Mouse (Mus musculus) embryonic facial prominence, embryonic 11.5 days (tissue): ENCODE data around the gene Letmd1. TPM values are rescaled to one million over a fixed set of nuclear protein-coding genes. Genes with fewer than 3 reads are reported as not detected.

Experiments
- ATAC-seq: fragments of 200-750 bp; cut with Nextera tagmentation; replicated peaks from 2 replicates; pipeline ENCODE4 v1.8.0; 2017; ENCODE audit warnings: low read depth; ENCODE audit not compliant: insufficient number of reproducible peaks, low FRiP score, low TSS enrichment
- DNase-seq: peaks from one replicate; pipeline ENCODE4 v3.0.0-alpha.2; 2015; ENCODE audit warnings: low spot score
- H3K27ac ChIP-seq: fragments of 300-500 bp; sonication (generic); replicated peaks from 2 replicates; pipeline ENCODE4 v1.5.1; 2014; ENCODE audit warnings: mild to moderate bottlenecking, low read depth, low read length, control low read depth
- H3K27me3 ChIP-seq: fragments of 300-500 bp; sonication (generic); 2 replicates; pipeline ENCODE4 v1.6.1; 2014; ENCODE audit warnings: mild to moderate bottlenecking, low read length, moderate library complexity, mixed read lengths; ENCODE audit not compliant: control insufficient read depth, insufficient read depth
- H3K36me3 ChIP-seq: fragments of 300-500 bp; sonication (generic); replicated peaks from 2 replicates; pipeline ENCODE4 v1.6.1; 2014; ENCODE audit warnings: low read depth, mild to moderate bottlenecking, low read length, moderate library complexity, mixed read lengths; ENCODE audit not compliant: control insufficient read depth, insufficient read depth
- H3K4me1 ChIP-seq: fragments of 300-500 bp; sonication (generic); 2 replicates; pipeline ENCODE4 v1.6.1; 2014; ENCODE audit warnings: low read length, mixed read lengths; ENCODE audit not compliant: control insufficient read depth, insufficient read depth
- H3K4me2 ChIP-seq: fragments of 300-500 bp; sonication (generic); 2 replicates; pipeline ENCODE4 v1.6.1; 2014; ENCODE audit warnings: low read depth, mild to moderate bottlenecking, control low read depth, low read length, moderate library complexity
- H3K4me3 ChIP-seq: fragments of 300-500 bp; sonication (generic); 2 replicates; pipeline ENCODE4 v1.5.1; 2014; ENCODE audit warnings: low read depth, low read length, control low read depth
- H3K9ac ChIP-seq: fragments of 300-500 bp; sonication (generic); replicated peaks from 2 replicates; pipeline ENCODE4 v1.6.1; 2014; ENCODE audit warnings: mild to moderate bottlenecking, control low read depth, low read length
- H3K9me3 ChIP-seq: fragments of 300-500 bp; sonication (generic); replicated peaks from 2 replicates; pipeline ENCODE4 v1.6.1; 2016; ENCODE audit warnings: mild to moderate bottlenecking, low read length, inconsistent platforms, mixed read lengths; ENCODE audit not compliant: control insufficient read depth
- WGBS: fragments of 180-500 bp; shearing (Covaris S2); extraction: QIAGEN DNeasy Blood & Tissue Kit; methylation state at CpG from one replicate; pipeline ENCODE4 v1.1.7; 2014; 5-methylcytosine and 5-hydroxymethylcytosine counted together
- polyA plus RNA-seq: library from polyadenylated mRNA; unstranded; fragments of >200 nt; fragmentation: Nextera tagmentation; extraction: Ambion mirVana; gene quantifications from 2 replicates; pipeline ENCODE4 v1.2.1, GENCODE M21; 2014

Letmd1 gene
- polyA plus RNA-seq, 1 experiment from 2014 or later, result 40.1 TPM

GRCm38 (mm10) chr15:100436518-100436917 is 32.3 kb upstream of the Letmd1 start:
- H3K27me3 ChIP-seq, result no peaks in the 10 kb centered on the region
- DNase-seq (no peak), ATAC-seq (no peak)
- no peak overlapping the region for H3K4me2 ChIP-seq
- no peaks in the 10 kb centered on the region for H3K9me3 ChIP-seq
- H3K4me3 ChIP-seq, result no peak overlapping the region
- whole genome bisulfite sequencing, result 60% methylated on average over 10 of the region's 10 CpGs
- H3K36me3 ChIP-seq, result no peaks in the 10 kb centered on the region
- H3K9ac ChIP-seq, result no peak overlapping the region
- H3K27ac ChIP-seq, result no peak overlapping the region
- no peaks in the 10 kb centered on the region for H3K4me1 ChIP-seq

GRCm38 (mm10) chr15:100443126-100443922 is 25.5 kb upstream of the Letmd1 start:
- 0 out of 2 replicates have a peak overlapping the region, but pooled peaks have one; percentile 0 for H3K27ac ChIP-seq
- 8% methylated on average over 21 of the region's 31 CpGs for WGBS
- no peaks in the 10 kb centered on the region for H3K27me3 ChIP-seq
- H3K4me1 ChIP-seq, result no peaks in the 10 kb centered on the region
- no peaks in the 10 kb centered on the region for H3K9me3 ChIP-seq
- peak overlapping the region; percentile 54 for H3K4me2 ChIP-seq
- no peaks in the 10 kb centered on the region for H3K36me3 ChIP-seq
- ATAC-seq (peak; percentile 93), DNase-seq (peak; percentile 95)
- H3K9ac ChIP-seq, result peak overlapping the region; percentile 62
- peak overlapping the region; percentile 34 for H3K4me3 ChIP-seq

GRCm38 (mm10) chr15:100446887-100447286 is 21.9 kb upstream of the Letmd1 start:
- Histone ChIP-seq H3K4me2 (no peak overlapping the region), H3K27me3 (no peaks in the 10 kb centered on the region), H3K4me3 (no peak overlapping the region), H3K36me3 (no peaks in the 10 kb centered on the region), H3K27ac (no peak overlapping the region), H3K9ac (no peak overlapping the region), H3K4me1 (no peaks in the 10 kb centered on the region), H3K9me3 (no peaks in the 10 kb centered on the region)
- no peak for DNase-seq
- WGBS, result 82% methylated on average over 2 of the region's 2 CpGs
- ATAC-seq, result no peak

GRCm38 (mm10) chr15:100448572-100448971 is 20.3 kb upstream of the Letmd1 start:
- no peak for ATAC-seq
- WGBS, result 72% methylated on average over 4 of the region's 4 CpGs
- Histone ChIP-seq H3K36me3 (no peaks in the 10 kb centered on the region), H3K4me2 (no peak overlapping the region), H3K4me3 (no peak overlapping the region), H3K27me3 (no peaks in the 10 kb centered on the region), H3K9ac (no peak overlapping the region), H3K27ac (no peak overlapping the region), H3K4me1 (no peaks in the 10 kb centered on the region), H3K9me3 (no peaks in the 10 kb centered on the region)
- DNase-seq, result no peak

- Histone ChIP-seq H3K27me3 (no peaks in the 10 kb centered on the region), H3K9ac (no peak overlapping the region), H3K4me3 (no peak overlapping the region), H3K27ac (no peak overlapping the region), H3K4me2 (no peak overlapping the region), H3K9me3 (no peaks in the 10 kb centered on the region), H3K4me1 (no peaks in the 10 kb centered on the region), H3K36me3 (no peaks in the 10 kb centered on the region)
- DNase-seq, result no peak
- ATAC-seq, result no peak
- 93% methylated on average over 3 of the region's 3 CpGs for WGBS
These were observed 19.3 kb upstream of the Letmd1 start for GRCm38 (mm10) chr15:100449495-100449894.

- no peak overlapping the region for H3K4me2 ChIP-seq
- H3K9ac ChIP-seq, result no peak overlapping the region
- H3K36me3 ChIP-seq, result no peaks in the 10 kb centered on the region
- no peak overlapping the region for H3K27ac ChIP-seq
- H3K27me3 ChIP-seq, result no peaks in the 10 kb centered on the region
- no peak for ATAC-seq
- H3K4me3 ChIP-seq, result no peak overlapping the region
- peak; percentile 18 for DNase-seq
- no peaks in the 10 kb centered on the region for H3K4me1 ChIP-seq
- H3K9me3 ChIP-seq, result no peaks in the 10 kb centered on the region
- WGBS, result 65% methylated on average over 16 of the region's 16 CpGs
These were observed 17.6 kb upstream of the Letmd1 start for GRCm38 (mm10) chr15:100451245-100451644.

GRCm38 (mm10) chr15:100452486-100452885 is 16.3 kb upstream of the Letmd1 start:
- Histone ChIP-seq H3K27ac (no peak overlapping the region), H3K27me3 (no peaks in the 10 kb centered on the region), H3K9me3 (no peaks in the 10 kb centered on the region), H3K4me3 (no peak overlapping the region), H3K9ac (no peak overlapping the region), H3K36me3 (no peaks in the 10 kb centered on the region), H3K4me1 (no peaks in the 10 kb centered on the region; the same call in 1 of the 2 replicates), H3K4me2 (no peak overlapping the region)
- WGBS, result 78% methylated on average over 11 of the region's 11 CpGs
- no peak for ATAC-seq
- no peak for DNase-seq

- H3K27ac ChIP-seq, result no peak overlapping the region
- no peaks in the 10 kb centered on the region for H3K27me3 ChIP-seq
- no peaks in the 10 kb centered on the region for H3K36me3 ChIP-seq
- WGBS, result 61% methylated on average over 7 of the region's 7 CpGs
- no peaks in the 10 kb centered on the region for H3K9me3 ChIP-seq
- H3K4me3 ChIP-seq, result no peak overlapping the region
- no peaks in the 10 kb centered on the region; the same call in 1 of the 2 replicates for H3K4me1 ChIP-seq
- DNase-seq (no peak), ATAC-seq (no peak)
- no peak overlapping the region for H3K9ac ChIP-seq
- H3K4me2 ChIP-seq, result no peak overlapping the region
These were observed 12.3 kb upstream of the Letmd1 start for GRCm38 (mm10) chr15:100456356-100456991.
